In genomic region chr5:31219911-31220447, GRCm38 (mm10) we compare ENCODE assay signal across 7 mouse cellular contexts. TPM values are rescaled to one million over a fixed set of nuclear protein-coding genes. Genes with fewer than 3 reads are reported as not detected.
DNase-seq lines count a peak whose midpoint lies in the region; ATAC-seq and TF ChIP-seq lines count a peak whose summit lies in the region.

No protein-coding gene starts in this region.

- H3K27me3 ChIP-seq in forebrain, embryonic 16.5 days (replicated peaks; ENCODE audit: control insufficient read depth, insufficient read depth, low read length) = no peaks in the 10 kb centered on the region
- H3K27me3 ChIP-seq in small intestine, adult 2 months (ENCODE audit: control insufficient read depth, insufficient read depth, low read length) = no peaks in the 10 kb centered on the region

- no peak for TF ChIP-seq CTCF in small intestine, adult 2 months (IDR thresholded peaks at IDR 0.05; ENCODE audit: extremely low read depth, insufficient read length, insufficient replicate concordance, low read depth, low read length)

- H3K9me3 ChIP-seq in forebrain, embryonic 16.5 days (ENCODE audit: control insufficient read depth, low read length) = no peaks in the 10 kb centered on the region

- TF ChIP-seq POLR2A in small intestine, adult 2 months (IDR thresholded peaks at IDR 0.05; ENCODE audit: low read depth, low read length) = no peak

- peak overlapping the region; percentile 71 for H3K4me2 ChIP-seq in forebrain, embryonic 16.5 days (ENCODE audit: low read length)

- peaks cover 14% of the 10 kb centered on the region for H3K4me1 ChIP-seq in forebrain, embryonic 16.5 days (replicated peaks; ENCODE audit: control insufficient read depth, insufficient read depth, low read length)
- H3K4me1 ChIP-seq in small intestine, adult 2 months (ENCODE audit: control insufficient read depth, insufficient read depth, insufficient read length, low read length) = peaks cover 3% of the 10 kb centered on the region; the same call in 1 of the 2 replicates

- H3K79me2 ChIP-seq in macrophage (ENCODE audit: inconsistent target) = peaks cover 49% of the 10 kb centered on the region

- WGBS in forebrain, embryonic 16.5 days = 0% methylated on average over 40 of the region's 40 CpGs
- 0% methylated on average over 36 of the region's 40 CpGs for WGBS in macrophage (ENCODE audit: missing documents)
- WGBS in small intestine, adult 2 months = under 1% methylated on average over 40 of the region's 40 CpGs

- H3K36me3 ChIP-seq in forebrain, embryonic 16.5 days (ENCODE audit: control insufficient read depth, insufficient read depth) = no peaks in the 10 kb centered on the region
- H3K36me3 ChIP-seq in macrophage (ENCODE audit: inconsistent target) = no peaks in the 10 kb centered on the region
- peaks cover 2% of the 10 kb centered on the region; the same call in 1 of the 2 replicates for H3K36me3 ChIP-seq in small intestine, adult 2 months (ENCODE audit: control insufficient read depth, insufficient read depth, low read length)

- H3K9ac ChIP-seq in forebrain, embryonic 16.5 days (replicated peaks; ENCODE audit: low read depth, low read length) = peak overlapping the region; percentile 91

- ATAC-seq in forebrain, embryonic 16.5 days = peak; percentile 63

- H3K27ac ChIP-seq in forebrain, embryonic 16.5 days (ENCODE audit: low read length) = peak overlapping the region; percentile 94
- peak overlapping the region; percentile 34; the same call in 1 of the 2 replicates for H3K27ac ChIP-seq in macrophage
- peak overlapping the region; percentile 70 for H3K27ac ChIP-seq in small intestine, adult 2 months (ENCODE audit: insufficient read depth, low read depth, low read length)

- peak overlapping the region; percentile 99 for H3K4me3 ChIP-seq in forebrain, embryonic 16.5 days (replicated peaks; ENCODE audit: low read length)
- H3K4me3 ChIP-seq in macrophage (ENCODE audit: inconsistent target) = peak overlapping the region; percentile 47
- peak overlapping the region; percentile 84 for H3K4me3 ChIP-seq in small intestine, adult 2 months (ENCODE audit: low read depth, low read length)

- DNase-seq in ovary, adult 18-20 months (ENCODE audit: low spot score) = peak; percentile 29
- no peak for DNase-seq in ovary, postnatal 14 days (ENCODE audit: low spot score)
- peak; percentile 66 for DNase-seq in brain, adult 2 months (ENCODE audit: low read depth, low spot score)
- DNase-seq in kidney, postnatal 25 days = peak; percentile 43 to 68

RNA-seq across cellular contexts. Expression of gene Ppm1g, which starts 0.5 kb away (rescaled TPM):
- 169 and 175 TPM in 2 replicates for polyA plus RNA-seq in forebrain, embryonic 16.5 days (2015; fragmentation: Nextera tagmentation; extraction: Ambion mirVana)
- total RNA-seq in macrophage (2018; cell fraction: chromatin; rRNA removed) = 10 to 100 TPM; 10.3 to 60.7 (median 35.5) TPM
- total RNA-seq in macrophage (2018; cell fraction: cytosol; rRNA removed) = 10 to 100 TPM; 35.0 to 61.8 (median 49.1) TPM
- total RNA-seq in macrophage (2018; cell fraction: nucleus; rRNA removed) = 10 to 100 TPM; 19.3 to 74.8 (median 34.5) TPM
- polyA plus RNA-seq in macrophage (2018) = 49.8 to 88.3 TPM (median 76.6 TPM) in 3 replicates
- 39.3 and 67.7 TPM in 2 replicates for polyA plus RNA-seq in small intestine, adult 2 months (2012; rRNA removed)

RNA-seq across cellular contexts. Expression of gene Zfp513, which starts 17.9 kb away (rescaled TPM):
- 13.0 and 14.7 TPM in 2 replicates for polyA plus RNA-seq in forebrain, embryonic 16.5 days (2015; fragmentation: Nextera tagmentation; extraction: Ambion mirVana)
- 100 to 1,000 TPM in 14 of 26 experiments, 10 to 100 TPM in 12; 34.5 to 176 (median 108) TPM for total RNA-seq in macrophage (2018; cell fraction: chromatin; rRNA removed)
- 10 to 100 TPM; 21.7 to 46.3 (median 33.1) TPM for total RNA-seq in macrophage (2018; cell fraction: cytosol; rRNA removed)
- 100 to 1,000 TPM in 8 of 26 experiments, 10 to 100 TPM in 18; 54.2 to 160 (median 82.4) TPM for total RNA-seq in macrophage (2018; cell fraction: nucleus; rRNA removed)
- polyA plus RNA-seq in macrophage (2018) = 20.3 to 33.4 TPM (median 25.0 TPM) in 3 replicates
- 29.0 and 65.0 TPM in 2 replicates for polyA plus RNA-seq in small intestine, adult 2 months (2012; rRNA removed)

RNA-seq across cellular contexts. Expression of gene Nrbp1, which starts 20.7 kb away (rescaled TPM):
- polyA plus RNA-seq in forebrain, embryonic 16.5 days (2015; fragmentation: Nextera tagmentation; extraction: Ambion mirVana) = 169 and 170 TPM in 2 replicates
- 100 to 1,000 TPM in 24 of 26 experiments, 10 to 100 TPM in 2; 67.1 to 259 (median 191) TPM for total RNA-seq in macrophage (2018; cell fraction: chromatin; rRNA removed)
- total RNA-seq in macrophage (2018; cell fraction: cytosol; rRNA removed) = 10 to 100 TPM; 53.4 to 82.1 (median 68.0) TPM
- total RNA-seq in macrophage (2018; cell fraction: nucleus; rRNA removed) = 100 to 1,000 TPM in 10 of 26 experiments, 10 to 100 TPM in 16; 61.8 to 127 (median 93.6) TPM
- 68.4 to 96.8 TPM (median 84.5 TPM) in 3 replicates for polyA plus RNA-seq in macrophage (2018)
- 98.0 and 232 TPM in 2 replicates for polyA plus RNA-seq in small intestine, adult 2 months (2012; rRNA removed)

RNA-seq across cellular contexts. Expression of gene Gm9970, which starts 21.1 kb away (rescaled TPM):
- 0.99 TPM in 1 of 2 replicates, not detected in the other for polyA plus RNA-seq in forebrain, embryonic 16.5 days (2015; fragmentation: Nextera tagmentation; extraction: Ambion mirVana)
- total RNA-seq in macrophage (2018; cell fraction: chromatin; rRNA removed) = 1 to 10 TPM in 1 of 26 experiments, not detected in 25; 2.0 TPM
- total RNA-seq in macrophage (2018; cell fraction: cytosol; rRNA removed) = under 1 TPM in 3 of 26 experiments, not detected in 23; 0.39 to 0.42 (median 0.39) TPM
- total RNA-seq in macrophage (2018; cell fraction: nucleus; rRNA removed) = 1 to 10 TPM in 2 of 26 experiments, not detected in 24; 1.3 to 1.8 TPM
- not detected in 3 replicates for polyA plus RNA-seq in macrophage (2018)
- polyA plus RNA-seq in small intestine, adult 2 months (2012; rRNA removed) = 0.82 TPM in 1 of 2 replicates, not detected in the other

RNA-seq across cellular contexts. Expression of gene Eif2b4, which starts 26.7 kb away (rescaled TPM):
- polyA plus RNA-seq in forebrain, embryonic 16.5 days (2015; fragmentation: Nextera tagmentation; extraction: Ambion mirVana) = 91.0 and 93.4 TPM in 2 replicates
- 10 to 100 TPM in 16 of 26 experiments, 1 to 10 TPM in 10; 1.5 to 35.5 (median 11.9) TPM for total RNA-seq in macrophage (2018; cell fraction: chromatin; rRNA removed)
- total RNA-seq in macrophage (2018; cell fraction: cytosol; rRNA removed) = 10 to 100 TPM in 24 of 26 experiments, 1 to 10 TPM in 2; 6.8 to 19.7 (median 13.9) TPM
- 10 to 100 TPM in 16 of 26 experiments, 1 to 10 TPM in 10; 5.3 to 27.3 (median 11.7) TPM for total RNA-seq in macrophage (2018; cell fraction: nucleus; rRNA removed)
- 15.7 to 26.2 TPM (median 16.2 TPM) in 3 replicates for polyA plus RNA-seq in macrophage (2018)
- 30.6 and 43.2 TPM in 2 replicates for polyA plus RNA-seq in small intestine, adult 2 months (2012; rRNA removed)

Comparison
In these comparisons a context has a peak if more than half of its experiments do, and no peak if none do; other contexts are left out.
1. H3K27ac ChIP-seq: peak in every context shown above with its lines; median percentile 94 in forebrain, embryonic 16.5 days; 70 in small intestine, adult 2 months; 34 in macrophage.
2. H3K4me3 ChIP-seq: peak in every context shown above with its lines; median percentile 99 in forebrain, embryonic 16.5 days; 84 in small intestine, adult 2 months; 47 in macrophage.